Mouse (Mus musculus) MN1 (cell line): Measurements from ENCODE around the gene Sema6d.

ENCODE experiments used
- DNase-seq: peaks from one replicate; pipeline ENCODE4 v3.0.0-alpha.2; 2016; ENCODE audit warnings: low spot score

Gene Sema6d

DNA sequence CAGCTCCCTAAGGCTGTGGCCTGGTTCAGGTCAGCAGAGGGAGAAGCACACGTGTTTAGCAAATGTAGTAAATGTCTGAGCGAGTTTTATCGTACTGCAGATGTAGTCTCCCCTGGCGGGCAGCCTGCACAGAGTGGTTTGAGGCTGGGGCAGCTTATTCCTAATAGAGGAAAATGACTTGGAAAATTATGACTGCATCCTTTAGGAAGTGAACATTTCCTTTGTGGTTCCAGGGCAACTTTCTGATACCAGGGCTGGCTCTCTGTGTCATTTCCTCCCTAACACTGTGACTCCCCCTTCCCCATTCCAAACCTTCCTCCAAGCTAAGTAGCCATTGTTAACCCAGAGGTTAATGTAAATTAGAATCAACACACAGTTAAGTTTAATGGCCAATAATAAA, 527.0 kb downstream of the Sema6d start:
- DNase-seq = no peak

- peak; percentile 33 for DNase-seq
Measured at GRCm38 (mm10) chr2:124617440-124617839, 527.7 kb downstream of the Sema6d start.

DNA sequence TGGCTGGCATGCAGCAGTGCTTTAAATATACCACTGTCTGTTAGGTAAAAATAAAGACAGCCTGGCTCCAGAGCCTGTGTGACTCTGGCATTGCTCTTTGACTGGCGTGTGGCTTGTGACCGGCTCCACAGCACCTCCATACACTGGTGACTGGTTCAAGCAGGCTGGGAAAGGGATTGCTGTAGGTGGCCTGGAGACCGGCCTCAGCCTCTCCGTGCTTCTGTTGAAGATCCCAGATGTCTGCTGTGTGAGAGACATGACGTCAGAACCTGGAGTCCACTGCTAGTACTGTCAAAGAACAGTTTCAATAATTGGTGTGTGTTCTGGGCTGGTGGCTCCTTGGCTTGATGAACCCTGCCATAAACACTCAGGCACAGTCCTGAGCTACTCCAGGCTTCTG, 528.3 kb downstream of the Sema6d start:
- DNase-seq = peak; percentile 57

- DNase-seq = peak; percentile 18
Measured at GRCm38 (mm10) chr2:124618526-124619219, 528.9 kb downstream of the Sema6d start.

- no peak for DNase-seq
Measured at GRCm38 (mm10) chr2:124620470-124620869, 530.7 kb downstream of the Sema6d start.

DNA sequence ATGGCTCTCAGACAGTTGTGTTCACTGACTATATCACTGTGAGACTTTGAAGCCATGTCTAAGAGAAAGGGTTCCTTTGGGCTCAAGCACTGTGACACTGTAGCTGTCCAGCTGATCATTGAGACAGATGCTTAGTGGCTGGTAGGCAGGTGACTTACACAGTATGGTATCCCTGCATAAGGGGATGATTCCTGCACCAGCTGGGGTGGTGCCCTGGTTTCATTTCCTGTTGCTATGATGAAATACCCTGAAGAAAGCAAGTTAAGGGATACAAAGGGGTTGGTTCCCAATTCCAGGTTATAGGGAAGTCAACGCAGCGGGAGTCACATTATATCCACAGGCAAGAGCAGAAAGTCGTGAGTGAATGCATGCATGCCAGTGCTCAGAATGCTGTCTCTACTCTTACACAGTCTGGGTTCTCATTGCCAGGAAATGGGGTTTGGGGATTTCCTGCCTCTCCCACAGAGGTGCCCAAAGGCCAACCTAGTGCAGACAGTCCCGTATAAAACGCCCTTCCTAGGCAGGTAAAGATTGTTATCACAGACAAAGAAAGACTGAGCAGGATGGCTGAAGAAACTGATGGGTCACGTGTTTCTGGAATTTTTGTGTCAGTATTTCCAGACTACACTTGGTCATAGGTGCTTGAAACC, 532.3 kb downstream of the Sema6d start:
- no peak for DNase-seq

DNA sequence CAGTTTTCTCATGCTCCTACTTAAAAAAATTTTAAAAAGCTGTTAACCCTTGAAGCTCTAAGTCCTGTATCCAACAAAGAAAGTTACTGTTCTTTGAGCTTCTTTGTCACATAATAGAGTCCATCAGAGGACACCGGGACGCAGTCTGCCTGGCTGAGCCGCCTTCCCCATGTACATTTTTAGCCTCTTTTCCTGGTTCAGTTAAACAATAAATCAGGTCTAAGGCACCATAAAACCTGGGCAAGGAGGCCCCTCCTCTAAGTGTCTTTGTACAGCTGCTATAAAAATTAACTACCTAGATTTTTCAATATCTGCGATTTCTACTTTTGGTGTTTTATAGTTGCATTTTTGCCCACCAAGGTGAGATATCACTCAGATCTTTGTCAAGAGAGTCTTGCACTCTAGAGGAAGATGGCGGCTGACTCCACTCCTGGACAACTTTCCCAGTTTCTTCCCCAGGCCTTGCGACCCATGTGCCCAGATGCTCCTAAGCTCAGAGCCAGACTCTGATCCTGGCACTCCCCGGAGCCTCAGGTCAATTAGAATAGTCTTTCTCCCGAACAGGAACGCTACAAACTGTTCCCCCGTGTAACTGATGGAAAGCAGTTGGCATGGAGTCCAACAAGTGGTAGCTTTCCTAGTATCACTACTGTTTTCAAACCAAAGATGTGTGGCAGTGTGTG, 534.6 kb downstream of the Sema6d start:
- DNase-seq = no peak

- no peak for DNase-seq
Measured at GRCm38 (mm10) chr2:124626425-124626824, 536.7 kb downstream of the Sema6d start.

GRCm38 (mm10) chr2:124627664-124628063, 537.9 kb downstream of the Sema6d start:
- DNase-seq = no peak

DNA sequence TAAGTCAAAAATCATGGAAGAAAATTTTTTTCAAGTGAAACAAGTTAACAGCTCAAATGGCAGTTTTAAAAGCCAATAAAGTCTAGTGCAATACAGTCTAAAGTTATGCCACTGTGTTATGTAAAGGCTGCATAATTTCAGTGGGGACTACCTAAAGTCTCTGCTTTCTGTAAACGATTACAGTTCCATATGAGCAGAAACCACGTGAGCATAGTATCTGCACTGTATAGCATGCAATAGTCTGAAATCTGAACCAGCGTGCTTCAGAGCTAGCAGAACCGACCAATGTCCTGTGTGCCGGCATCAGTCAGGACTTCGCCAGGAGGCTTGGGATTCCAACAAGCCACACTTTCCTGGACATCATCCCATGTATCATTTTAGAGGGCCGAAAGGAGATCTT, 538.9 kb downstream of the Sema6d start:
- DNase-seq = no peak

- no peak for DNase-seq
Measured at GRCm38 (mm10) chr2:124634400-124634998, 544.7 kb downstream of the Sema6d start.

DNA sequence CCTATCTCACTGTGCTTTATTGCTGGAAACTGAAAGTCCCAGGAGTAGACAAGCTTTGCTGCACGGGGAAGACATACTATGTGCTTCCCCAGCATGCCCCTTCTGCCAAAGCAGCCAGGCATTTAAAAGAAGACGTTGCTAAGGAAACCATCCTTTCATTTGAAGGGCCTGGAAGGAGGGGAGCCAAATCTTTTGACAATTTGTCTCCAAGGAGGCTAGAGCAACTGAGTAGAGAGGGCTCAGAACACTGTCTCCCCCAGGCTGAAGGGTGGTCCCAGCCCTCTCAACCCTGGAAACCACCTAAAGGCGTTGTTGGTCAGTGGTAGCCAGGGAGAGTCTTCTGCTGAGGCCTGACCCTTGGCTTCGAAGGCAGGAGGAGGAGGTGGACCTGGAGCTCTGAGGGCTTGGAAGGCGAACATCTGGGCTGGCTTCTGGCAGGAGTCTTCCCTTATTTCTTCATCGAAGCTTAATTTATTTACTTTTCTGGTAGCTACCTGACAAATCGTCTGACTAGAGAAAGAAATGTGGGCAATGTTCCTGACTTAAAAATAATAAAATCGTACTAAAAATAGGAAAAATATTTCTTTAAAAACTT, 545.6 kb downstream of the Sema6d start:
- no peak for DNase-seq

DNA sequence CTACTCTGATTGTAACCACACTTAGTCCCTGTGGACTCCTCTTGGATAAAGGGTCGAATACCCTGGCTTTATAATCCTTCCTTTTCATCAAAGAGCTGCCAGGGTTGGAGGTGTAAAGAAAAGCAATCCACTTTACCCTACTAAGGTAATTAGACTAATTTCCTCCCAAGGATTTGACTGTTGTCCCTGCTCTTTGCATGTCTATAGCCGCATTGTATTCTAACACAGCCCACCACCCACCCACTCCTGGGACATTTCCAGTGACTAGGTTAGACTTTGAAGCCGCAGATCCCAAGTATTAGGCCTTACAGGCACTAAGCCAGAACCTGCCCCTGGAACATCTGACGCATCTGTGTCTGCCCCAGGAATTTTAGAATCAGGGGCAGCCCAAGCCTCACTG, 547.3 kb downstream of the Sema6d start:
- DNase-seq = no peak

GRCm38 (mm10) chr2:124639221-124639963, 549.6 kb downstream of the Sema6d start:
- DNase-seq = peak; percentile 89

- no peak for DNase-seq
Measured at GRCm38 (mm10) chr2:124640500-124641193, 550.9 kb downstream of the Sema6d start.

DNA sequence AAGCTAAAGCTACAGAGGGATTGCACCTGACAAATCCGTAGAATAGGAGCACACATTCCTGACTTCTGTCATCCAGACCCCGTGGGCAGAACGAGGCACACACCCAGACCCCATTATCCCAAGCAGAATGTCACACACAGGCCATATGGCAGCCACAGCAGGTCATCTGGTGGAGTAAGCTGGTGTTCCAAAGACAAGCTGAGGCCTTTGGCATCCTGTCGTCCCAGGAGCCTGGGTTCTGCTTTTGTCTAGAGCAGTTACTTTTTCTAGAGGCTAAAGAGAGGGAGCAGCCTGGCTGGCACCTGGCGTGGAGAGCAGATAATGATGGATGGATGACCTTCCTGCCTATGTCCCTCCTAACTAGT, 551.4 kb downstream of the Sema6d start:
- DNase-seq = peak; percentile 17

DNA sequence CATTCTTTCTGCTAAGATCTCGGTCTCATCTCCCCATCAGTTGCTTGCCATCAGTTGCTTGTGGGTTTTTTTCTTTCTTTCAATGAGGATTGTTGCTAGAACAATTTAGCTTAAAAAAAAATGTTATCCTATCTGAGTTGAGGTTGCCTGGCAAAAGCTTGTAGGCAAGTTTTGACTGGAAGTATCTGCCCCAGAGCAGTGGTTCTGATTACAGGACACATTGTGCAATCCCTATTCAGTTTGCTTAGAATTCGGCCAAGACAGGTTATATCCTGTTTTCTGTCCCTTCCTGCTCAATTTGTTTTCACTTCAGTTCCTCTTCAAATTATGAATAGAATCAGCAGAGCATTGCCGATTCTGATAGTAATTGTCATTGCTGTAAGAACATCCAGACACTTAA, 552.4 kb downstream of the Sema6d start:
- no peak for DNase-seq

DNA sequence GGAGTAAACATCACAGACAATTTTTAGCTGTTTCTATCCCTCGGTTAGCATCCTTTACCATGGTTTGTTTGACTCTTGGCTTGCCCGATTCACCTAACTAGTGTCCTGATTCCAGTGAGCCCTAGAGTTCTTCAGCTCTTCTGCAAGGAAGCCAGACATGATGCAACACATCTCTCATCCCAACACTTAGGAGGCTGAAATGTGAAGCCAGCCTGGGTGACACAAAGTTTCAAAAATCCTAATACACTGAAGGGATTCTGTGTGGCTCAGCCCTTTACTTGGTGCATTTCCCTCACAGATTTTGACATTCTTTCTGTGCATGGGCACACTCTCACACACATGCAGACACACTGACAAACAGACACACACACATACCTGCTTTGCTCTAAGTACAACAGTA, 560.8 kb downstream of the Sema6d start:
- DNase-seq = peak; percentile 19

GRCm38 (mm10) chr2:124651146-124651545, 561.4 kb downstream of the Sema6d start:
- no peak for DNase-seq

- DNase-seq = no peak
Measured at GRCm38 (mm10) chr2:124653161-124653560, 563.4 kb downstream of the Sema6d start.

DNA sequence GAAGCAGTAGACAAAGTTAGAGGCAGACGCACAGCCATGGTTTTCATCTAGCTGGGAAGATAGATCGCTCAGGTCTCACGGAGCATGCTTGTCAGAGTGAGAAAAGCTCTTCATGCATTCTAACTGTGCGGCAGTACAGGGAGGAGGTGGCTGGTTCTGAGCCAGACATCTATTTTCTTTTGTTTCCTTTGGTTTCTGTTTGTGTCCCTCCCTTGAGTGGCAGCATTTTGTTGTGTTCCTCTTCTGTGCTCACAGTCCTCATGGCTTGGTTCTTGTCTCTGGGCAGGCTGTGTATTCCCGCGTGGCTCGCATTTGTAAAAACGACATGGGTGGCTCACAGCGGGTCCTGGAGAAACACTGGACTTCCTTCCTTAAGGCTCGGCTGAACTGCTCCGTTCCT, 567.6 kb downstream of the Sema6d start:
- DNase-seq = no peak
